Mouse (Mus musculus) ES-CJ7 (cell line): ENCODE results near the gene Vmn2r58.
"Not testable (repeated sequence)": the region's sequence is repeated elsewhere in the genome, so short reads cannot be mapped to it uniquely, and the experiment has no call there.

Source experiments
- DNase-seq: peaks from one replicate; pipeline ENCODE4 v3.0.0; 2011; ENCODE audit warnings: low read depth, low spot score

Vmn2r58 gene

GRCm38 (mm10) chr7:41872612-41873011 lies at the start of gene Vmn2r58:
Gene Vmn2r58 (minus strand): TSS chr7:41872712.
- not testable (repeated sequence) for DNase-seq
